Mouse (Mus musculus) thymus, adult 2 months (tissue): ENCODE measurements around the gene Ntrk1. TPM values are rescaled to one million over a fixed set of nuclear protein-coding genes. Genes with fewer than 3 reads are reported as not detected.

Experiments
- DNase-seq: peaks from one replicate; pipeline ENCODE4 v3.0.0; 2021
- H3K27ac ChIP-seq: fragments of 200-500 bp; 2 replicates; pipeline ENCODE4 v1.5.1; 2012; ENCODE audit warnings: low read length, control low read depth; ENCODE audit not compliant: control insufficient read depth, insufficient read depth
- H3K27me3 ChIP-seq: fragments of 200-500 bp; 2 replicates; pipeline ENCODE4 v1.6.1; 2012; ENCODE audit warnings: mild to moderate bottlenecking, low read length, moderate library complexity, mixed read lengths; ENCODE audit not compliant: control insufficient read depth, insufficient read depth
- H3K36me3 ChIP-seq: fragments of 200-500 bp; 2 replicates; pipeline ENCODE4 v1.6.1; 2012; ENCODE audit warnings: mild to moderate bottlenecking, low read length, moderate library complexity; ENCODE audit not compliant: control insufficient read depth, insufficient read depth
- H3K4me1 ChIP-seq: fragments of 200-500 bp; replicated peaks from 2 replicates; pipeline ENCODE4 v1.6.1; 2012; ENCODE audit warnings: low read length; ENCODE audit not compliant: control insufficient read depth, insufficient read depth
- H3K4me3 ChIP-seq: fragments of 200-500 bp; 2 replicates; pipeline ENCODE4 v1.5.1; 2012; ENCODE audit warnings: mild to moderate bottlenecking, low read length, control low read depth, moderate library complexity; ENCODE audit not compliant: control insufficient read depth, insufficient read depth
- CTCF ChIP-seq: fragments of 200-500 bp; IDR thresholded peaks from 2 replicates; pipeline ENCODE4 v1.5.1; 2012; ENCODE audit warnings: mild to moderate bottlenecking, control low read depth, low read length, moderate library complexity, borderline replicate concordance; ENCODE audit not compliant: control insufficient read depth, poor library complexity, insufficient read depth; ENCODE audit errors: extremely low read depth
- POLR2A ChIP-seq: fragments of 200-500 bp; IDR thresholded peaks from 2 replicates; pipeline ENCODE4 v1.6.1; 2012; ENCODE audit warnings: mild to moderate bottlenecking, low read length, control low read depth, moderate library complexity; ENCODE audit not compliant: control insufficient read depth, poor library complexity, insufficient read depth; ENCODE audit errors: extremely low read depth
- WGBS: fragments of 180-500 bp; shearing (Covaris S2); methylation state at CpG from one replicate; pipeline ENCODE4 v1.1.7; 2018; 5-methylcytosine and 5-hydroxymethylcytosine counted together
- polyA plus RNA-seq: library from polyadenylated mRNA; depleted of rRNA; stranded (reverse); fragments of >200 nt; gene quantifications from 2 replicates; pipeline ENCODE4 v1.2.3, GENCODE M21; 2012; rRNA removed

Gene Ntrk1
- polyA plus RNA-seq, 1 experiment, result 0.67 TPM

- no peak for TF ChIP-seq CTCF
- no peak for TF ChIP-seq POLR2A
- Histone ChIP-seq H3K27me3 (no peaks in the 10 kb centered on the region), H3K27ac (no peak overlapping the region), H3K4me1 (no peaks in the 10 kb centered on the region), H3K36me3 (no peaks in the 10 kb centered on the region), H3K4me3 (no peak overlapping the region)
- DNase-seq, result no peak
- WGBS, result 95% methylated on average over 11 of the region's 11 CpGs
Measured at GRCm38 (mm10) chr3:87733984-87734761, 60.8 kb downstream of the Ntrk1 start.

- Histone ChIP-seq H3K36me3 (peaks cover 5% of the 10 kb centered on the region), H3K4me3 (no peak overlapping the region), H3K4me1 (no peaks in the 10 kb centered on the region), H3K27ac (no peak overlapping the region; the same call in 1 of the 2 replicates), H3K27me3 (no peaks in the 10 kb centered on the region)
- DNase-seq, result no peak
- WGBS, result 93% methylated on average over 4 of the region's 4 CpGs
- TF ChIP-seq CTCF (no peak), POLR2A (no peak)
Measured at GRCm38 (mm10) chr3:87733098-87733497, 61.9 kb downstream of the Ntrk1 start.

GRCm38 (mm10) chr3:87728696-87729095, 66.3 kb downstream of the Ntrk1 start:
- Histone ChIP-seq H3K27me3 (no peaks in the 10 kb centered on the region), H3K4me3 (no peak overlapping the region), H3K27ac (no peak overlapping the region), H3K36me3 (peaks cover 10% of the 10 kb centered on the region), H3K4me1 (no peaks in the 10 kb centered on the region)
- 96% methylated on average over 6 of the region's 6 CpGs for WGBS
- no peak for TF ChIP-seq POLR2A
- no peak for TF ChIP-seq CTCF
- no peak for DNase-seq

Other genes with a start within 250 kb of the Ntrk1 start
- 32.1 and 37.0 TPM in 2 replicates for gene Arhgef11, start 177.6 kb downstream of the Ntrk1 start, polyA plus RNA-seq
- 0.39 and 0.56 TPM in 2 replicates for gene Lrrc71, start 46.5 kb downstream of the Ntrk1 start, polyA plus RNA-seq
- 0.58 and 0.64 TPM in 2 replicates for gene Insrr, start 1.8 kb upstream of the Ntrk1 start, polyA plus RNA-seq
- 17.5 and 19.8 TPM in 2 replicates for gene Pear1, start 29.1 kb upstream of the Ntrk1 start, polyA plus RNA-seq
- gene Sh2d2a, start 51.6 kb upstream of the Ntrk1 start, polyA plus RNA-seq, result 179 and 180 TPM in 2 replicates
- 54.5 and 60.0 TPM in 2 replicates for gene Prcc, start 90.4 kb upstream of the Ntrk1 start, polyA plus RNA-seq
- 112 and 136 TPM in 2 replicates for gene Hdgf, start 111.2 kb upstream of the Ntrk1 start, polyA plus RNA-seq
- gene Mrpl24, start 124.3 kb upstream of the Ntrk1 start, polyA plus RNA-seq, result 60.5 and 72.4 TPM in 2 replicates
- 31.6 and 40.8 TPM in 2 replicates for gene Isg20l2, start 135.2 kb upstream of the Ntrk1 start, polyA plus RNA-seq
- gene Rrnad1, start 135.6 kb upstream of the Ntrk1 start, polyA plus RNA-seq, result 68.0 and 75.4 TPM in 2 replicates
- gene Crabp2, start 153.5 kb upstream of the Ntrk1 start, polyA plus RNA-seq, result 1.6 and 2.3 TPM in 2 replicates
- 1.1 and 1.3 TPM in 2 replicates for gene Nes, start 175.9 kb upstream of the Ntrk1 start, polyA plus RNA-seq
- 0.23 and 0.54 TPM in 2 replicates for gene Bcan, start 205.1 kb upstream of the Ntrk1 start, polyA plus RNA-seq
- 0.23 and 0.26 TPM in 2 replicates for gene Hapln2, start 232.4 kb upstream of the Ntrk1 start, polyA plus RNA-seq
- gene Gpatch4, start 247.9 kb upstream of the Ntrk1 start, polyA plus RNA-seq, result 11.3 and 14.7 TPM in 2 replicates